Mouse (Mus musculus): ENCODE results near the gene Gm20604. TPM values are rescaled to one million over a fixed set of nuclear protein-coding genes. Genes with fewer than 3 reads are reported as not detected.

The Gm20604 gene
- polyA plus RNA-seq, 1 experiment from 2014 or later: 34.1 TPM

GRCm38 (mm10) chr12:102733381-102733780 lies 25.1 kb downstream of the Gm20604 start:
- Histone ChIP-seq H3K36me3 (ENCODE audit: control insufficient read depth, insufficient read depth, low read length) (no peaks in the 10 kb centered on the region), H3K9me3 (ENCODE audit: control insufficient read depth, low read length) (no peaks in the 10 kb centered on the region), H3K4me2 (replicated peaks; ENCODE audit: low read depth, low read length) (no peak overlapping the region), H3K9ac (ENCODE audit: low read depth, low read length) (no peak overlapping the region), H3K4me1 (replicated peaks; ENCODE audit: control insufficient read depth, insufficient read depth, low read length) (peaks cover 7% of the 10 kb centered on the region; the same call in 1 of the 2 replicates), H3K27me3 (ENCODE audit: control insufficient read depth, insufficient read depth, low read length) (no peaks in the 10 kb centered on the region), H3K27ac (ENCODE audit: low read depth, low read length) (no peak overlapping the region), H3K4me3 (ENCODE audit: low read depth, low read length) (no peak overlapping the region)
- peak; percentile 78 for DNase-seq (ENCODE audit: low spot score)
- ATAC-seq (ENCODE audit: low FRiP score): no peak
- WGBS: 14% methylated on average over 4 of the region's 5 CpGs

DNA sequence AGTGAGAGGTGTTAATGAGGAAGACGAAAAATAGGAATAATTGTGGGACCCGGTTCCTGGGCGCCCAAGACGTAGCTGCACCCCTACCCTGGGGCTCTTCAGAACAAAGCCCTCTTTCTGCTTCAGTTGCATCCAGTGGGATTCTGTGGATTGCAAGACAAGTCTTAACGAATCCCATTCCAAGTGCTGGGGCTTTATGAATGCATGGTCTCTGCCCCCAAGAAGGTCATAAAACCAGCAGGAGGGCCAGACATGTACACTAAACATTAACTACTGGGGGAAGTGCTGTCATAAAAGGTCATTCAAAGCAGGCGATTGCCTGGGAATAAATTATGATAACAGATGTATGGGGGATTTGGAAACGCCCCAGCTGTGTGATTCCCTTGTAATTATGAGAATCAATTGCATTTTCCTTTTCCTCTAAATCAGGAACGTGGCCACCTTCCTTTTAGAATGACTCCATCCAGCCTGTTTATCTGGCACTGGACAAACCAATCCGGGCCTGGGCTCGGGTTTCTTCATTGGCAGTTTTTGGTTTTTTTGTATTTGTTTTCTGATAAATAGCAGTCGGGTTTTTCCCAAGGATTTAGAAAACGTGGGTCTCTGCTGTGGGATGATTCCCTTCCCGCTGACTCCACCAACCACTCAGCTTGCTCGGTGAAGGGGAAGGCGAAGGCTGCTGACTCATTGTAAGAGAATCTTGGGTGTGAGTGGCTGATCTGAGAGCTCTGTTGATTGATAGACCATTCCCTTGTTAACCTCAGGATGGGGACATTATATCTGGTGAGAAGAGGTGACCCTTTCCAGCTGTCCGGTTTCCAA lies 27.5 kb downstream of the Gm20604 start:
- H3K4me1 ChIP-seq (replicated peaks; ENCODE audit: control insufficient read depth, insufficient read depth, low read length): peaks cover 7% of the 10 kb centered on the region; the same call in 1 of the 2 replicates
- DNase-seq (ENCODE audit: low spot score) (peak; percentile 36), ATAC-seq (ENCODE audit: low FRiP score) (peak; percentile 68)
- H3K9ac ChIP-seq (ENCODE audit: low read depth, low read length): 0 out of 2 replicates have a peak overlapping the region, but pooled peaks have one; percentile 12
- H3K36me3 ChIP-seq (ENCODE audit: control insufficient read depth, insufficient read depth, low read length): no peaks in the 10 kb centered on the region
- H3K4me2 ChIP-seq (replicated peaks; ENCODE audit: low read depth, low read length): peak overlapping the region; percentile 26
- peak overlapping the region; percentile 93 for H3K27ac ChIP-seq (ENCODE audit: low read depth, low read length)
- H3K4me3 ChIP-seq (ENCODE audit: low read depth, low read length): no peak overlapping the region
- H3K27me3 ChIP-seq (ENCODE audit: control insufficient read depth, insufficient read depth, low read length): no peaks in the 10 kb centered on the region
- H3K9me3 ChIP-seq (ENCODE audit: control insufficient read depth, low read length): no peaks in the 10 kb centered on the region
- 30% methylated on average over 16 of the region's 16 CpGs for WGBS

GRCm38 (mm10) chr12:102729855-102730797 lies 28.3 kb downstream of the Gm20604 start:
- Histone ChIP-seq H3K27ac (ENCODE audit: low read depth, low read length) (peak overlapping the region; percentile 93), H3K9ac (ENCODE audit: low read depth, low read length) (peak overlapping the region; percentile 24; the same call in 1 of the 2 replicates), H3K4me1 (replicated peaks; ENCODE audit: control insufficient read depth, insufficient read depth, low read length) (peaks cover 7% of the 10 kb centered on the region; the same call in 1 of the 2 replicates), H3K4me3 (ENCODE audit: low read depth, low read length) (no peak overlapping the region), H3K4me2 (replicated peaks; ENCODE audit: low read depth, low read length) (peak overlapping the region; percentile 26), H3K27me3 (ENCODE audit: control insufficient read depth, insufficient read depth, low read length) (no peaks in the 10 kb centered on the region), H3K9me3 (ENCODE audit: control insufficient read depth, low read length) (no peaks in the 10 kb centered on the region), H3K36me3 (ENCODE audit: control insufficient read depth, insufficient read depth, low read length) (no peaks in the 10 kb centered on the region)
- 30% methylated on average over 26 of the region's 26 CpGs for WGBS
- DNase-seq (ENCODE audit: low spot score) (peak; percentile 92), ATAC-seq (ENCODE audit: low FRiP score) (peak; percentile 98)

DNA sequence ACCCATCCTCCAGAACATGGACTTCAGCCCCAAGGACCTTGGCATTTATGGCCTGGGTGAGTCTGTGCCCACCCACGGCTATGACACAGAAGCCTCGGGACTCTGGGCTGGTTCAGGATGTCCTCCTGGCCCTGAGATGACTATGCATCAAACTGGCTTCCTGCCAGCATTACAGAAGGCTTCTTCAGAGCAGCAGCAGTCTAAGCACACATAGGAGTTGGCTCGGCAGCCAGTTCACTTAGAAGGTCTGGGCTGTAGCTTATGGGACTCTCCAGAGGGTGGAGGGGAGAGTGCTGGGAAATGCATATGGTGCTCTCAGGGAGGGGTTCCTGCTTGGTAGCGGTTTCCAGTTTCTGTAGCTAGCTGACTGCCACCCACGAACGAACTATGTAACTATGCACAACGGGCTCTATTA lies 32.7 kb downstream of the Gm20604 start:
- Histone ChIP-seq H3K27ac (ENCODE audit: low read depth, low read length) (no peak overlapping the region), H3K36me3 (ENCODE audit: control insufficient read depth, insufficient read depth, low read length) (no peaks in the 10 kb centered on the region), H3K4me1 (replicated peaks; ENCODE audit: control insufficient read depth, insufficient read depth, low read length) (peaks cover 2% of the 10 kb centered on the region; the same call in 1 of the 2 replicates), H3K4me3 (ENCODE audit: low read depth, low read length) (no peak overlapping the region), H3K9ac (ENCODE audit: low read depth, low read length) (no peak overlapping the region), H3K27me3 (ENCODE audit: control insufficient read depth, insufficient read depth, low read length) (no peaks in the 10 kb centered on the region), H3K9me3 (ENCODE audit: control insufficient read depth, low read length) (no peaks in the 10 kb centered on the region), H3K4me2 (replicated peaks; ENCODE audit: low read depth, low read length) (no peak overlapping the region)
- ATAC-seq (ENCODE audit: low FRiP score) (no peak), DNase-seq (ENCODE audit: low spot score) (no peak)
- 76% methylated on average over 7 of the region's 7 CpGs for WGBS

GRCm38 (mm10) chr12:102725146-102725545 lies 33.3 kb downstream of the Gm20604 start:
- no peaks in the 10 kb centered on the region for H3K9me3 ChIP-seq (ENCODE audit: control insufficient read depth, low read length)
- no peak overlapping the region for H3K27ac ChIP-seq (ENCODE audit: low read depth, low read length)
- no peak overlapping the region for H3K4me3 ChIP-seq (ENCODE audit: low read depth, low read length)
- DNase-seq (ENCODE audit: low spot score) (no peak), ATAC-seq (ENCODE audit: low FRiP score) (no peak)
- no peak overlapping the region for H3K9ac ChIP-seq (ENCODE audit: low read depth, low read length)
- no peaks in the 10 kb centered on the region for H3K4me1 ChIP-seq (replicated peaks; ENCODE audit: control insufficient read depth, insufficient read depth, low read length)
- no peak overlapping the region for H3K4me2 ChIP-seq (replicated peaks; ENCODE audit: low read depth, low read length)
- H3K27me3 ChIP-seq (ENCODE audit: control insufficient read depth, insufficient read depth, low read length): no peaks in the 10 kb centered on the region
- WGBS: 93% methylated on average over 6 of the region's 6 CpGs
- no peaks in the 10 kb centered on the region for H3K36me3 ChIP-seq (ENCODE audit: control insufficient read depth, insufficient read depth, low read length)

DNA sequence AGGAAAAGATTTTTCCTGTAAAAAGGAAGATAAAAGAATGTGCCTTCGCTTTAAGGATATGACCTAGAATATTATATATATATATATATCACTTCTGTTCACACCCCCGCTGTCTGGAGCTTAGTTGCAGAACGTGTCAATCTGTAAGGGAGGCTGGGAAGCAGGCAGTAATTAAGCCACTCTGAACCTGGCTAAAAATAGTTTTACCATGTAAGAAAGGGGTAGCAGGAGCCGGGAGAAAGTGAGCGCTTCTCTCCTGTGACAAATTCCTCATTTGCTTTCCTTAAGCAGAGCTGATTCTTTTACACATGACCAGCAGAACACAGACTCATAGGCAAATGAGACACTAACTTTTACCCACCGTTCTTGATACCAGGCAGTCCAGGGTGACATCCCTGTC lies 34.6 kb downstream of the Gm20604 start:
- no peaks in the 10 kb centered on the region for H3K9me3 ChIP-seq (ENCODE audit: control insufficient read depth, low read length)
- H3K9ac ChIP-seq (ENCODE audit: low read depth, low read length): no peak overlapping the region
- H3K36me3 ChIP-seq (ENCODE audit: control insufficient read depth, insufficient read depth, low read length): no peaks in the 10 kb centered on the region
- H3K4me1 ChIP-seq (replicated peaks; ENCODE audit: control insufficient read depth, insufficient read depth, low read length): no peaks in the 10 kb centered on the region
- no peak overlapping the region for H3K4me2 ChIP-seq (replicated peaks; ENCODE audit: low read depth, low read length)
- DNase-seq (ENCODE audit: low spot score) (no peak), ATAC-seq (ENCODE audit: low FRiP score) (no peak)
- no peaks in the 10 kb centered on the region for H3K27me3 ChIP-seq (ENCODE audit: control insufficient read depth, insufficient read depth, low read length)
- H3K4me3 ChIP-seq (ENCODE audit: low read depth, low read length): no peak overlapping the region
- H3K27ac ChIP-seq (ENCODE audit: low read depth, low read length): no peak overlapping the region
- 81% methylated on average over 6 of the region's 6 CpGs for WGBS

DNA sequence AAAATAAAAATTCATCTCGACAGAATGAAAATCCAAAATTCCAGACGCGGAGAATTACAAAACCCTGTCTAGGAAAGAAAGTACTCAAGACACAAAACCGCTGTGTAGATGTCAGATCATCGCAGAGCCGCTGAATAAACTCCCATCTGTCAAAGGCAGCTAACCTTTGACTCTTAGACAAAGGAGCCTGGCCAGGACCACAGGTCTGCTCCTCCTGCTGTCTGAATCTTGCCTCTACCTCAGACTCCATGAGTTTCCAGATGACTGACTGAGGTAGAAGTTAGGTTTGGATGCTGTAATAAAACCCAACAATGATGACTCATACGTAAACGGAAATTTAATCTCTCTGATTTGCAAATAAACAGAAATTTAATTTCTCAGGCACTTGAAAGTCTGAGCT lies 35.5 kb downstream of the Gm20604 start:
- no peak overlapping the region for H3K4me2 ChIP-seq (replicated peaks; ENCODE audit: low read depth, low read length)
- ATAC-seq (ENCODE audit: low FRiP score) (no peak), DNase-seq (ENCODE audit: low spot score) (no peak)
- WGBS: 56% methylated on average over 8 of the region's 8 CpGs
- H3K27ac ChIP-seq (ENCODE audit: low read depth, low read length): no peak overlapping the region
- no peaks in the 10 kb centered on the region for H3K27me3 ChIP-seq (ENCODE audit: control insufficient read depth, insufficient read depth, low read length)
- no peak overlapping the region for H3K9ac ChIP-seq (ENCODE audit: low read depth, low read length)
- H3K36me3 ChIP-seq (ENCODE audit: control insufficient read depth, insufficient read depth, low read length): no peaks in the 10 kb centered on the region
- no peaks in the 10 kb centered on the region for H3K9me3 ChIP-seq (ENCODE audit: control insufficient read depth, low read length)
- no peaks in the 10 kb centered on the region for H3K4me1 ChIP-seq (replicated peaks; ENCODE audit: control insufficient read depth, insufficient read depth, low read length)
- H3K4me3 ChIP-seq (ENCODE audit: low read depth, low read length): no peak overlapping the region

DNA sequence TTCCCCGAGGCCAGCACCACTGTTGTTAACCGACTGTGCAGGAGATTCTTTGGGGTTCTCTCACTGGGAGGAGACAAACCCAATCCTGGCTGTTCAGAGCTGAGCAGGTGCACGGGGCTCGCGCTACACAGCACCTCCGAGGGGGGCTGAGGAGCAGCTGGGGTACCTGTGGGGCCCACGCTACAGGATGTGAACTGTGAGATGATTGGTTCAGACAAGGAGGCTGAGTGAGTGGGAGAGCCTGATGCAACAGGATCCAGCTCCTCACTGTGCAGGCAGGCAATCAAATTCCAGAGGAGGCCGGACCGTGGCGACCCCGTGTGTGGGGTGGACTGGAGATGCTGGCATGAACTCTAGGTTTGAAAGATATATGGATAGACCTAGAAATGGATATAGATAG lies 36.0 kb downstream of the Gm20604 start:
- H3K36me3 ChIP-seq (ENCODE audit: control insufficient read depth, insufficient read depth, low read length): no peaks in the 10 kb centered on the region
- H3K9ac ChIP-seq (ENCODE audit: low read depth, low read length): no peak overlapping the region
- H3K9me3 ChIP-seq (ENCODE audit: control insufficient read depth, low read length): no peaks in the 10 kb centered on the region
- DNase-seq (ENCODE audit: low spot score): no peak
- H3K27me3 ChIP-seq (ENCODE audit: control insufficient read depth, insufficient read depth, low read length): no peaks in the 10 kb centered on the region
- WGBS: 53% methylated on average over 11 of the region's 11 CpGs
- H3K4me1 ChIP-seq (replicated peaks; ENCODE audit: control insufficient read depth, insufficient read depth, low read length): no peaks in the 10 kb centered on the region
- no peak overlapping the region for H3K27ac ChIP-seq (ENCODE audit: low read depth, low read length)
- no peak overlapping the region for H3K4me2 ChIP-seq (replicated peaks; ENCODE audit: low read depth, low read length)
- no peak for ATAC-seq (ENCODE audit: low FRiP score)
- H3K4me3 ChIP-seq (ENCODE audit: low read depth, low read length): no peak overlapping the region

All from hindbrain, embryonic 11.5 days (tissue).